29 mouse cellular contexts compared by ENCODE assay signal in the genomic region with DNA sequence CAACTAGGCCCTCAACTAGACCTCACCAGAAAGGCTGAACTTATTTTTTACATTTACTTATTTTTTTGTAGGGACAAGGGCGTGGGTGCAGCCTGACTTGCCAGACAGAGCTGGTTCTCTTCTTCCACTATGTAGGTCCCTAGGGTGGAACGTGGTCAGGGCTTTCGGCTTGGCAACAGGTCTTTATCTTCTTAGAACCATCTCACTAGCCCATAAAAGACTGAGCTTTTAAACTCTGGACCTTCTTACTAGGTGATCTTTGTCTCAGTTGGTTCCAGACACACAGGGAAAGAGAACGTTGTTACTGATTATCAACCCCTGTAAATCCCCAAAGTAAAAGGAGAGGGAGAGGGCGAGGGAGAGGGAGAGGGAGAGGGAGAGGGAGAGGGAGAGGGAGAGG. TPM values are rescaled to one million over a fixed set of nuclear protein-coding genes. Genes with fewer than 3 reads are reported as not detected.
DNase-seq lines count a peak whose midpoint lies in the region; ATAC-seq and TF ChIP-seq lines count a peak whose summit lies in the region.
"Had no signal": no experiment of that assay in that cellular context is flagged by ENCODE, and none has a peak within 500 bp of the region (broad histone marks: within the 10 kb centered on the region; RNA-seq: fewer than 3 reads in every experiment).

No protein-coding gene starts in this region.

- H3K27ac ChIP-seq in kidney, adult 2 months (ENCODE audit: insufficient read depth, low read depth, low read length) = peak overlapping the region; percentile 87
- H3K27ac ChIP-seq in liver, embryonic 12.5 days = peak overlapping the region; percentile 85
- H3K27ac ChIP-seq in intestine, embryonic 15.5 days = no peak overlapping the region
- H3K27ac ChIP-seq in liver, embryonic 16.5 days (ENCODE audit: low read length) = peak overlapping the region; percentile 70
- H3K27ac ChIP-seq: heart, embryonic 15.5 days; hindbrain, embryonic 14.5 days; neural tube, embryonic 15.5 days; stomach, postnatal 0 days had no signal

- H3K36me3 ChIP-seq in kidney, adult 2 months (ENCODE audit: control insufficient read depth, insufficient read depth, low read length) = no peaks in the 10 kb centered on the region; the same call in 1 of the 2 replicates
- peaks cover 76% of the 10 kb centered on the region for H3K36me3 ChIP-seq in liver, embryonic 12.5 days
- H3K36me3 ChIP-seq in intestine, embryonic 15.5 days = peaks cover 8% of the 10 kb centered on the region; the same call in 1 of the 2 replicates
- H3K36me3 ChIP-seq in liver, embryonic 16.5 days (ENCODE audit: control insufficient read depth, insufficient read depth) = peaks cover 22% of the 10 kb centered on the region

- TF ChIP-seq CTCF in kidney, adult 2 months (conservative IDR thresholded peaks at IDR 0.05; ENCODE audit: insufficient read depth, insufficient read length, low read depth, low read length) = no peak

- no peaks in the 10 kb centered on the region for H3K27me3 ChIP-seq in kidney, adult 2 months (replicated peaks; ENCODE audit: control insufficient read depth, insufficient read depth, low read length)
- H3K27me3 ChIP-seq in liver, embryonic 12.5 days (replicated peaks) = no peaks in the 10 kb centered on the region
- no peaks in the 10 kb centered on the region for H3K27me3 ChIP-seq in intestine, embryonic 15.5 days (replicated peaks)
- H3K27me3 ChIP-seq in liver, embryonic 16.5 days (ENCODE audit: control insufficient read depth, insufficient read depth, low read depth, low read length) = no peaks in the 10 kb centered on the region
- H3K27me3 ChIP-seq: heart, embryonic 15.5 days; neural tube, embryonic 15.5 days had no signal

- no peak for TF ChIP-seq POLR2A in kidney, adult 2 months (IDR thresholded peaks at IDR 0.05; ENCODE audit: low read depth, low read length)

- no peak overlapping the region for H3K4me2 ChIP-seq in liver, embryonic 12.5 days
- no peak overlapping the region for H3K4me2 ChIP-seq in intestine, embryonic 15.5 days (replicated peaks)
- H3K4me2 ChIP-seq in liver, embryonic 16.5 days (ENCODE audit: low read depth, low read length) = no peak overlapping the region
- H3K4me2 ChIP-seq: heart, embryonic 15.5 days; hindbrain, embryonic 14.5 days; midbrain, embryonic 11.5 days; neural tube, embryonic 15.5 days had no signal

- ATAC-seq in liver, embryonic 12.5 days = no peak
- ATAC-seq in intestine, embryonic 15.5 days = 0 out of 2 replicates have a peak, but pooled peaks have one; percentile 13
- no peak for ATAC-seq in liver, embryonic 16.5 days (ENCODE audit: low read depth)

- no peak overlapping the region for H3K4me3 ChIP-seq in kidney, adult 2 months (ENCODE audit: insufficient read depth, low read depth, low read length)
- H3K4me3 ChIP-seq in liver, embryonic 12.5 days = no peak overlapping the region
- H3K4me3 ChIP-seq in intestine, embryonic 15.5 days (replicated peaks) = no peak overlapping the region
- H3K4me3 ChIP-seq in liver, embryonic 16.5 days (ENCODE audit: low read depth, low read length) = no peak overlapping the region
- H3K4me3 ChIP-seq: heart, embryonic 15.5 days; neural tube, embryonic 15.5 days had no signal

- H3K4me1 ChIP-seq in kidney, adult 2 months (ENCODE audit: control insufficient read depth, insufficient read depth, low read length) = peaks cover 59% of the 10 kb centered on the region
- H3K4me1 ChIP-seq in liver, embryonic 12.5 days = peaks cover 89% of the 10 kb centered on the region
- H3K4me1 ChIP-seq in intestine, embryonic 15.5 days (replicated peaks) = peaks cover 13% of the 10 kb centered on the region
- H3K4me1 ChIP-seq in liver, embryonic 16.5 days (ENCODE audit: control insufficient read depth, low read depth, low read length) = peaks cover 75% of the 10 kb centered on the region

- no peaks in the 10 kb centered on the region for H3K9me3 ChIP-seq in liver, embryonic 12.5 days (replicated peaks)
- H3K9me3 ChIP-seq in intestine, embryonic 15.5 days = no peaks in the 10 kb centered on the region
- no peaks in the 10 kb centered on the region for H3K9me3 ChIP-seq in liver, embryonic 16.5 days (replicated peaks; ENCODE audit: control insufficient read depth, low read length)
- H3K9me3 ChIP-seq: heart, embryonic 15.5 days; neural tube, embryonic 15.5 days had no signal

- DNase-seq in kidney, adult 2 months = peak; percentile 80
- DNase-seq in kidney, postnatal 25 days = no peak
- no peak for DNase-seq in liver
- no peak for DNase-seq in embryo, embryonic 11 days
- DNase-seq in heart, adult 18-20 months = no peak
- DNase-seq: adrenal gland, adult 2 months; cerebellum, adult 11-12 months; cerebellum, postnatal 10 days; heart, postnatal 36 days; left cerebral cortex, postnatal 4 days; lung, adult 18-20 months; lung, postnatal 10 days had no signal

- 43% methylated on average over 4 of the region's 5 CpGs for WGBS in kidney, adult 2 months
- WGBS in liver, embryonic 12.5 days (ENCODE audit: insufficient replicate concordance) = 45% methylated on average over 4 of the region's 5 CpGs
- WGBS in intestine, embryonic 15.5 days = 73% methylated on average over 4 of the region's 5 CpGs
- 35% methylated on average over 4 of the region's 5 CpGs for WGBS in liver, embryonic 16.5 days (ENCODE audit: insufficient replicate concordance)

- peak overlapping the region; percentile 25; the same call in 1 of the 2 replicates for H3K9ac ChIP-seq in liver, embryonic 12.5 days
- no peak overlapping the region for H3K9ac ChIP-seq in intestine, embryonic 15.5 days
- H3K9ac ChIP-seq in liver, embryonic 16.5 days (ENCODE audit: low read depth, low read length) = no peak overlapping the region
- H3K9ac ChIP-seq: heart, embryonic 15.5 days; hindbrain, embryonic 14.5 days; neural tube, embryonic 15.5 days had no signal

RNA-seq across cellular contexts. Expression of a gene that starts 8.6 kb away (rescaled TPM):
- polyA plus RNA-seq in kidney, adult 2 months (2012; rRNA removed) = 1.2 TPM in 2 replicates
- 0.06 and 0.08 TPM in 2 replicates for polyA plus RNA-seq in liver, embryonic 12.5 days (2016; fragmentation: Nextera tagmentation; extraction: Ambion mirVana)
- 0.13 and 0.19 TPM in 2 replicates for polyA plus RNA-seq in intestine, embryonic 15.5 days (2015; fragmentation: Nextera tagmentation; extraction: Ambion mirVana)
- polyA plus RNA-seq in liver, embryonic 16.5 days (2015; fragmentation: Nextera tagmentation; extraction: Ambion mirVana) = 0.04 TPM in 1 of 2 replicates, not detected in the other
- not detected for total RNA-seq in heart, adult 18-20 months (2021)
- total RNA-seq: adrenal gland, adult 2 months; ES-E14; gastrocnemius, postnatal 4 days; heart, postnatal 36 days; left cerebral cortex, adult 18-20 months; left cerebral cortex, postnatal 4 days; midbrain, postnatal 0 days had no signal
- polyA plus RNA-seq: forebrain, embryonic 11.5 days; heart, embryonic 15.5 days; midbrain, embryonic 11.5 days had no signal

RNA-seq across cellular contexts. Expression of a gene that starts 11.6 kb away (rescaled TPM):
- 97.1 and 109 TPM in 2 replicates for polyA plus RNA-seq in kidney, adult 2 months (2012; rRNA removed)
- 56.5 and 59.7 TPM in 2 replicates for polyA plus RNA-seq in liver, embryonic 12.5 days (2016; fragmentation: Nextera tagmentation; extraction: Ambion mirVana)
- polyA plus RNA-seq in intestine, embryonic 15.5 days (2015; fragmentation: Nextera tagmentation; extraction: Ambion mirVana) = 29.8 and 29.9 TPM in 2 replicates
- polyA plus RNA-seq in liver, embryonic 16.5 days (2015; fragmentation: Nextera tagmentation; extraction: Ambion mirVana) = 37.1 and 40.0 TPM in 2 replicates
- total RNA-seq in heart, adult 18-20 months (2021) = 10 to 100 TPM; 37.8 to 44.5 TPM

RNA-seq across cellular contexts. Expression of a gene that starts 49.0 kb away (rescaled TPM):
- polyA plus RNA-seq in kidney, adult 2 months (2012; rRNA removed) = 0.97 and 2.0 TPM in 2 replicates
- polyA plus RNA-seq in liver, embryonic 12.5 days (2016; fragmentation: Nextera tagmentation; extraction: Ambion mirVana) = not detected in 2 replicates
- polyA plus RNA-seq in intestine, embryonic 15.5 days (2015; fragmentation: Nextera tagmentation; extraction: Ambion mirVana) = 0.40 TPM in 1 of 2 replicates, not detected in the other
- not detected in 2 replicates for polyA plus RNA-seq in liver, embryonic 16.5 days (2015; fragmentation: Nextera tagmentation; extraction: Ambion mirVana)
- not detected for total RNA-seq in heart, adult 18-20 months (2021)
- total RNA-seq: ES-E14; gastrocnemius, postnatal 4 days; heart, postnatal 36 days; left cerebral cortex, adult 18-20 months; left cerebral cortex, postnatal 4 days; midbrain, postnatal 0 days had no signal
- polyA plus RNA-seq: adrenal gland, adult 2 months; cortical plate, adult 2 months; embryonic facial prominence, embryonic 11.5 days; forebrain, embryonic 11.5 days; heart, embryonic 15.5 days; hindbrain, embryonic 14.5 days; inflammation-experienced regulatory T-cells, adult 6 months; midbrain, embryonic 11.5 days; midbrain, postnatal 0 days; neural tube, embryonic 15.5 days; stomach, postnatal 0 days; thymus, adult 2 months had no signal

RNA-seq across cellular contexts. Expression of a gene that starts 55.5 kb away (rescaled TPM):
- polyA plus RNA-seq in kidney, adult 2 months (2012; rRNA removed) = 79.0 and 79.8 TPM in 2 replicates
- polyA plus RNA-seq in liver, embryonic 12.5 days (2016; fragmentation: Nextera tagmentation; extraction: Ambion mirVana) = 18.5 and 20.0 TPM in 2 replicates
- 31.2 and 32.9 TPM in 2 replicates for polyA plus RNA-seq in intestine, embryonic 15.5 days (2015; fragmentation: Nextera tagmentation; extraction: Ambion mirVana)
- polyA plus RNA-seq in liver, embryonic 16.5 days (2015; fragmentation: Nextera tagmentation; extraction: Ambion mirVana) = 12.8 and 15.3 TPM in 2 replicates
- total RNA-seq in heart, adult 18-20 months (2021) = 10 to 100 TPM; 10.2 to 23.2 TPM
